Mouse (Mus musculus) small intestine, adult 2 months (tissue): Measurements from ENCODE around the gene Klhl10. TPM values are rescaled to one million over a fixed set of nuclear protein-coding genes. Genes with fewer than 3 reads are reported as not detected.

Source experiments
- H3K27ac ChIP-seq: fragments of 200-500 bp; 2 replicates; pipeline ENCODE4 v1.5.1; 2012; ENCODE audit warnings: low read depth, low read length, control low read depth, inconsistent platforms; ENCODE audit not compliant: insufficient read depth
- H3K27me3 ChIP-seq: fragments of 200-500 bp; 2 replicates; pipeline ENCODE4 v1.6.1; 2012; ENCODE audit warnings: mild to moderate bottlenecking, moderate library complexity, low read length, inconsistent platforms; ENCODE audit not compliant: control insufficient read depth, insufficient read depth
- H3K36me3 ChIP-seq: fragments of 200-500 bp; 2 replicates; pipeline ENCODE4 v1.6.1; 2012; ENCODE audit warnings: mild to moderate bottlenecking, low read length, control low read depth, inconsistent platforms; ENCODE audit not compliant: control insufficient read depth, insufficient read depth
- H3K4me1 ChIP-seq: fragments of 200-500 bp; 2 replicates; pipeline ENCODE4 v1.6.1; 2012; ENCODE audit warnings: low read length, inconsistent platforms, mixed read lengths; ENCODE audit not compliant: control insufficient read depth, insufficient read depth, insufficient read length
- H3K4me3 ChIP-seq: fragments of 200-500 bp; 2 replicates; pipeline ENCODE4 v1.5.1; 2012; ENCODE audit warnings: low read depth, mild to moderate bottlenecking, control low read depth, inconsistent platforms, low read length, moderate library complexity
- CTCF ChIP-seq: fragments of 200-500 bp; IDR thresholded peaks from 2 replicates; pipeline ENCODE4 v1.5.1; 2012; ENCODE audit warnings: low read depth, mild to moderate bottlenecking, control low read depth, inconsistent platforms, low read length, moderate library complexity, mixed read lengths; ENCODE audit not compliant: insufficient replicate concordance, insufficient read length; ENCODE audit errors: extremely low read depth
- POLR2A ChIP-seq: fragments of 200-500 bp; IDR thresholded peaks from 2 replicates; pipeline ENCODE4 v1.6.1; 2012; ENCODE audit warnings: low read depth, mild to moderate bottlenecking, control low read depth, inconsistent platforms, low read length, moderate library complexity
- WGBS: fragments of 180-500 bp; shearing (Covaris S2); methylation state at CpG from one replicate; pipeline ENCODE4 v1.1.7; 2018; 5-methylcytosine and 5-hydroxymethylcytosine counted together
- polyA plus RNA-seq: library from polyadenylated mRNA; depleted of rRNA; stranded (reverse); fragments of >200 nt; gene quantifications from 2 replicates; pipeline ENCODE4 v1.2.3, GENCODE M21; 2012

Klhl10 gene
- polyA plus RNA-seq, 1 experiment: not detected

DNA sequence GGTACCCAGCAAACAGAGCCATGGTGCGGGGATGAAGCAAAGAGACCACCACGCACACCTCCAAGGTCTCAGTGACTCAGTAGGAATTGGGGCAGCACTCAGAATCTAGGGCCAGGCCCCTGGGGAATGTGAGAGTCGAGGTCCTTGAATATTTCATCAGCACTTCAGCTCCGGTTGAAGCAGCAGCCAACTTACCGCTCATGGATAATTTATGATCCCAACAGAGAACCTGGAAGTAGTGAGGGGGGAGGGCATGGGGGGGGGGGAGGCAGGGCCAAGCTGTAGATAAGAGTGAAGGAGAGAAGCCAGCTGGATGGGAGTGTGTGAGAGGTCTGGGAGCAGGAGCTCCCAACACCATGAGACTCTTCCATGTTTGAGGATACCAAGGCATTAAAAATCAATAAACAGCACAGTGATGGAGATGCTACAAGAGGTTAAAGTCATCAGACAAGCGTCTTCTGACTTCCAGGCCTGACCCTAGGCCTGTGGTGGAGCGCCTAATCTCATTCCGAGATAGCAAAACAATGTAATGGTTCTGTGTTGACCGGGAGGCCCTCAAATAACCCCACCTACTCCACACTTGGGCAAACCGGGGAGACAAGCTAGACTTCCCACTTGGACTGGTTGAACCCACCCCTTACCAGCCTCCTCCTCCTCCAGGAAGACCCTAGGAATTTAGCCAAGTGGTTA lies 38.1 kb upstream of the Klhl10 start:
- no peaks in the 10 kb centered on the region for H3K27me3 ChIP-seq
- WGBS: 26% methylated on average over 10 of the region's 10 CpGs
- H3K36me3 ChIP-seq: no peaks in the 10 kb centered on the region
- peak overlapping the region; percentile 29; the same call in 1 of the 2 replicates for H3K27ac ChIP-seq
- TF ChIP-seq CTCF (no peak), POLR2A (no peak)
- H3K4me1 ChIP-seq: peaks cover 21% of the 10 kb centered on the region
- no peak overlapping the region for H3K4me3 ChIP-seq

DNA sequence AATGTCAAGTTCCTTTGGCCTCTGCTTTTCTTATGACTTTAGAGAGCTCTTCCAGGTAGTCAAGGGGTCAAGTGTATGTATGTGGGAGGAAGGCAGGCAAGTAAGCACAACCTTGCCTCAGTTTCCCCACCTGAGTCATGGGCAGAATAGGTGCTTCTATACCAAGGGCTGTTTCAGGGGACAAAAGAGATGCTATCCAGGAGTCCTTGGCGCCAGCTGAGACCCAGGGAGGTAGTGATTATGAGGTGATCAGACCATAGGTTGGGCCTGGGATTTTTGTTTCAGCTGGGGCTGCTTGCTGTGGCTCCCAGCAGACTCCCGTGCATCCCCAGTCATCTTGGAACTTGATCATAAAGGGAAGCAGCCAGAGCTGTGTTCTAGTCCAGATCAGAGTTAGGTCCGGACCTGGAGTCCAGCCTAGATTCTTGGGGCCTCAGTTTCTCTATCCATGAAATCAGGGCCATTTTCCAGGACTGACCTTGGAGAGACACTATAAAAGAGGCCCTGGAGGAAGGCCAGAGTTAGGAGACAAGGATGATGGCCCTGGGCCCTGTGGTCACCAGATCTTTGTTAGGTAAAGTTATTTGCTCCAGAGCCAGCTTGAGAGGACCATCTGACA lies 37.2 kb upstream of the Klhl10 start:
- TF ChIP-seq POLR2A (no peak), CTCF (no peak)
- 94% methylated on average over 3 of the region's 3 CpGs for WGBS
- H3K4me3 ChIP-seq: no peak overlapping the region

GRCm38 (mm10) chr11:100406273-100406672 lies 35.4 kb upstream of the Klhl10 start:
- no peaks in the 10 kb centered on the region for H3K27me3 ChIP-seq
- TF ChIP-seq POLR2A (no peak), CTCF (no peak)
- H3K4me1 ChIP-seq: peaks cover 17% of the 10 kb centered on the region
- H3K4me3 ChIP-seq: no peak overlapping the region
- 88% methylated on average over 8 of the region's 8 CpGs for WGBS
- no peaks in the 10 kb centered on the region for H3K36me3 ChIP-seq
- H3K27ac ChIP-seq: no peak overlapping the region

More for the DNA sequence above, 37.2 kb upstream of the Klhl10 start:
- no peaks in the 10 kb centered on the region for H3K36me3 ChIP-seq
- no peak overlapping the region for H3K27ac ChIP-seq
- H3K27me3 ChIP-seq: no peaks in the 10 kb centered on the region
- H3K4me1 ChIP-seq: peaks cover 21% of the 10 kb centered on the region

- TF ChIP-seq POLR2A: no peak
- no peak for TF ChIP-seq CTCF
- H3K27ac ChIP-seq: no peak overlapping the region
- 89% methylated on average over 5 of the region's 5 CpGs for WGBS
- H3K4me1 ChIP-seq: peaks cover 16% of the 10 kb centered on the region
- no peaks in the 10 kb centered on the region for H3K27me3 ChIP-seq
- H3K36me3 ChIP-seq: no peaks in the 10 kb centered on the region
- no peak overlapping the region for H3K4me3 ChIP-seq
Measured at GRCm38 (mm10) chr11:100406995-100407705, 34.6 kb upstream of the Klhl10 start.

DNA sequence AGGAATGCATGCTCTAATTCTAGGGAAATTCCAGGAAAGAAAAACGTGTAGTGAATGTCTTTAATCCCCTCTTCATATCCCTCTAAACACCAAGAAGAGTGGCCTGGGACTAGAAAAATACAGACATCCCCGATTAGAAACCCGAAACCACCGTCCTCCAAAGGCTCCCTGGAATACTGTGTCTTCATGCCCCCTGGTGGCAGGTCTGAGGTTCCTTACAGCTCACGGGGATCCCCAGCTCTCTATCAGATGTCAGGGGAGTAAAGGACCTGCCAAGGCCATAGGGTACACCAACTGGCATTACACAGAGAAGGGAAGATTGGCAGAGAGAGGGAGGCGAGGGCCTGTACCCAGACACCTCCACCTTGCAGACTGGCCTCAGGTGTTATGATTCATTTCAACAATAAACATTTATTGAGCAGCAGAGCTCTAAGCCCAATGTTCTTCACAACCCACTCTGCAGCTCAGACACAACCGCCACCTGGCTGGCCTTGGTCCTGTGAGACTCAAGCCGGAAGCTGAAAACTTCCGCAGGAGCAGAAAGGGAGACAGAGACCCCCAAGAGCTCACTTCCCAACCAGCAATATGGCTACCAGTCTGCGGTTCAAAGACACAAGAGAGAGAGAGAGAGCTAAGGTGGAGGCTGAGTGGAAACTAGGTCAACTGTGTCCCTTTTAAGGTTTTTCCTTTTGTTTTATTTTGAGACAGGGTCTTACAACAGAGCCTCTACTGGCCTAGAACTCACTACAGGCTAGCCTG lies 33.5 kb upstream of the Klhl10 start:
- TF ChIP-seq POLR2A (no peak), CTCF (peak; percentile 84; the same call in 1 of the 2 replicates)
- Histone ChIP-seq H3K4me3 (no peak overlapping the region), H3K27ac (no peak overlapping the region), H3K36me3 (no peaks in the 10 kb centered on the region), H3K27me3 (no peaks in the 10 kb centered on the region), H3K4me1 (peaks cover 8% of the 10 kb centered on the region)
- 31% methylated on average over 10 of the region's 10 CpGs for WGBS

- no peaks in the 10 kb centered on the region for H3K27me3 ChIP-seq
- WGBS: 92% methylated on average over 12 of the region's 12 CpGs
Measured at GRCm38 (mm10) chr11:100408835-100409462, 32.8 kb upstream of the Klhl10 start.

More at GRCm38 (mm10) chr11:100408835-100409462, 32.8 kb upstream of the Klhl10 start:
- TF ChIP-seq CTCF (no peak), POLR2A (no peak)
- no peak overlapping the region for H3K27ac ChIP-seq
- peaks cover 10% of the 10 kb centered on the region for H3K4me1 ChIP-seq
- H3K4me3 ChIP-seq: no peak overlapping the region
- H3K36me3 ChIP-seq: no peaks in the 10 kb centered on the region
